ENCODE assay signal across 18 mouse cellular contexts in genomic region chr5:113358833-113359232, GRCm38 (mm10). TPM values are rescaled to one million over a fixed set of nuclear protein-coding genes. Genes with fewer than 3 reads are reported as not detected.
DNase-seq lines count a peak whose midpoint lies in the region; TF ChIP-seq lines count a peak whose summit lies in the region.
"Had no signal": no experiment of that assay in that cellular context is flagged by ENCODE, and none has a peak within 500 bp of the region (broad histone marks: within the 10 kb centered on the region; RNA-seq: fewer than 3 reads in every experiment).

No protein-coding gene starts in this region.

- H3K36me3 ChIP-seq in kidney, adult 2 months (ENCODE audit: control insufficient read depth, insufficient read depth, low read length): no peaks in the 10 kb centered on the region
- H3K36me3 ChIP-seq: limb, embryonic 13.5 days; neural tube, embryonic 13.5 days had no signal

- H3K4me1 ChIP-seq in kidney, adult 2 months (ENCODE audit: control insufficient read depth, insufficient read depth, low read length): no peaks in the 10 kb centered on the region

- no peak overlapping the region for H3K4me3 ChIP-seq in kidney, adult 2 months (ENCODE audit: insufficient read depth, low read depth, low read length)
- H3K4me3 ChIP-seq: forebrain, embryonic 13.5 days; limb, embryonic 13.5 days; neural tube, embryonic 13.5 days had no signal

- 12% methylated on average over 11 of the region's 11 CpGs for WGBS in kidney, adult 2 months

- TF ChIP-seq POLR2A in kidney, adult 2 months (IDR thresholded peaks at IDR 0.05; ENCODE audit: low read depth, low read length): no peak

- H3K27ac ChIP-seq in kidney, adult 2 months (ENCODE audit: insufficient read depth, low read depth, low read length): no peak overlapping the region
- H3K27ac ChIP-seq: forebrain, embryonic 13.5 days; hindbrain, embryonic 14.5 days; limb, embryonic 13.5 days; neural tube, embryonic 13.5 days had no signal

- TF ChIP-seq CTCF in kidney, adult 2 months (conservative IDR thresholded peaks at IDR 0.05; ENCODE audit: insufficient read depth, insufficient read length, low read depth, low read length): no peak

- DNase-seq in cerebellum, postnatal 10 days: peak; percentile 39 to 42
- DNase-seq in cerebellum, adult 9-10 months: no peak
- DNase-seq in kidney, adult 2 months: peak; percentile 47
- DNase-seq in kidney, adult 8-10 months: no peak
- DNase-seq in R1 (ENCODE audit: low read depth, low spot score): peak; percentile 77
- peak; percentile 43 for DNase-seq in kidney, postnatal 14 days
- no peak for DNase-seq in c-Kit-positive CD71-positive TER-119-positive erythroid progenitor cells, embryonic 14.5 days (ENCODE audit: low spot score)
- DNase-seq in cerebellum, postnatal 14 days: no peak
- DNase-seq: adrenal gland, postnatal 25 days; gastrocnemius, postnatal 36 days; lung, embryonic 14.5 days; midbrain, embryonic 14.5 days; thymus, postnatal 25 days had no signal

- H3K27me3 ChIP-seq in kidney, adult 2 months (replicated peaks; ENCODE audit: control insufficient read depth, insufficient read depth, low read length): no peaks in the 10 kb centered on the region
- H3K27me3 ChIP-seq: forebrain, embryonic 13.5 days had no signal

RNA-seq across cellular contexts. Expression of gene Aym1, which starts 1.7 kb away (rescaled TPM):
- not detected in 2 replicates for polyA plus RNA-seq in kidney, adult 2 months (2012; rRNA removed)
- polyA plus RNA-seq: embryonic facial prominence, embryonic 11.5 days; forebrain, embryonic 13.5 days; hindbrain, embryonic 14.5 days; limb, embryonic 13.5 days; lung, embryonic 14.5 days; midbrain, embryonic 14.5 days; neural tube, embryonic 13.5 days had no signal

RNA-seq across cellular contexts. Expression of gene Sgsm1, which starts 48.2 kb away (rescaled TPM):
- 3.5 and 3.9 TPM in 2 replicates for polyA plus RNA-seq in kidney, adult 2 months (2012; rRNA removed)

Comparison
In these comparisons a context has a peak if more than half of its experiments do, and no peak if none do; other contexts are left out.
1. DNase-seq: peak in cerebellum, postnatal 10 days (2 of 2), kidney, adult 2 months (single experiment), R1 (single experiment) and kidney, postnatal 14 days (single experiment); none in cerebellum, adult 9-10 months (single experiment), kidney, adult 8-10 months (0 of 2), c-Kit-positive CD71-positive TER-119-positive erythroid progenitor cells, embryonic 14.5 days (single experiment) and cerebellum, postnatal 14 days (0 of 2).